Mouse (Mus musculus) CH12F3 (cell line): ENCODE measurements around the gene Dus2.
"Not testable (repeated sequence)": the region's sequence is repeated elsewhere in the genome, so short reads cannot be mapped to it uniquely, and the experiment has no call there.

Experiments used
- in situ Hi-C: fragments of 300-500 bp; cut with MboI; formaldehyde crosslinking; loops from 2 replicates; pipeline ENCODE4 v1.14.3; 2020; ENCODE audit warnings: low sequenced_read_pairs

Dus2 gene

DNA sequence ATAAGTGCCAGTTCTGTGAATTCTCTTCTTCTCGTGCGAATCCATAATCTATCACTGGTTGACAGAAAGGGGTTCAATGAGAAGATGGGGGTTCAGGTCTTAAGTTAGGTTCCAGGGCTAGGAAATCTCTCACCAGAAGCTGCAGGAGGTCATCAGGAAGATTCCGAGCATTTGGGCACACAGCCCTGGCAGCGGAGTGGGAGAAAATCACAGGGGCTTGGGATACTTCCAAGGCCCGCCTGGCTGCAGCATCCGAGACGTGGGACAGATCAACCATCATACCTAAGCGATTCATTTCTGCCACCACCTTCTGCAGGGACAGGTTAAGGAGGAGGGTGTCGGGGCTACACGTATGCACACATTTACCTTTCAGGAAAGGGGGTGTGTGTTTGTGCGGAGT is 2.6 kb upstream of the Dus2 start:
- in situ Hi-C loops = loop anchor here (5.0 kb wide), 1 partner anchor 34 kb away; no protein-coding TSS in a partner anchor

GRCm38 (mm10) chr8:105991546-105991945 is 409 bp downstream of the Dus2 start:
- in situ Hi-C loops = no loop called here

DNA sequence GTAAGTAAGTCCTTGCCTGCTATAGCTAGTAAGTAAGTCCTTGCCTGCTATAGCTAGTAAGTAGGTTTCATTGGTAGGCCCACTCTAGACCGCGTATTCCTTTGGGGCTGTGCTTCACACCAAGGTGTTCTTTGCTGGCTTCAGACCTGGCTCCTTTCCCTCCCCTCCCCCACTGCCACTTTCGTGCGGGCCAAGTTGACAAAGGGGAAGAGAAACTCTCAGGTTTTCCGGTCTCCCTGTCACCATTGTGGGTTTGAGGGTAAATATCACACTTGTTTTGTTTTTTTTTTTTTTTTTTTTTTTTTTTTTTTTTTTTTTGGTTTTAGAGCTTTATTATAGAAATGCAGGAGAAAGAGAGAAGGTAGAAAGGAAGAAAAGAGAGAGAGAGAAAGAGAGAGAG is 1.4 kb downstream of the Dus2 start:
- in situ Hi-C loops = no loop called here

DNA sequence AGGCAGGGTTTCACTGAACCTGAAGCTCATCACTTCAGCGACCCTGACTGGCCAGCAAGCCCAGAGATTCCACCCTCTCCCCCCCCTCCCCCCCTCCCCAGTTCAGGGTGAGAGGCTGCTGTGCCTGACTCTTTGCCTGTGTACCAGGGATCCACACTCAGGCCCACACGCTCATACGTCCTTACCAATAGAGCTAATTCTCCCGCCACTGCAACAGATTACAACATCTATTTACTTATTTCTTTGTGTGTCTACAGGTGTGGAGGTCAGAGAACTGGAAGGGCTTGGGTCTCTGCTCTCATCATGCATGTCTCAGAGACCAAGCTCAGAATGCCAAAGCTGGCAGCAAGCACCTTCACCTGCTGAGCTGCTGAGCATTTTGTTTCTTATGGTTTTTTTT is 2.1 kb downstream of the Dus2 start:
- in situ Hi-C loops = no loop called here

DNA sequence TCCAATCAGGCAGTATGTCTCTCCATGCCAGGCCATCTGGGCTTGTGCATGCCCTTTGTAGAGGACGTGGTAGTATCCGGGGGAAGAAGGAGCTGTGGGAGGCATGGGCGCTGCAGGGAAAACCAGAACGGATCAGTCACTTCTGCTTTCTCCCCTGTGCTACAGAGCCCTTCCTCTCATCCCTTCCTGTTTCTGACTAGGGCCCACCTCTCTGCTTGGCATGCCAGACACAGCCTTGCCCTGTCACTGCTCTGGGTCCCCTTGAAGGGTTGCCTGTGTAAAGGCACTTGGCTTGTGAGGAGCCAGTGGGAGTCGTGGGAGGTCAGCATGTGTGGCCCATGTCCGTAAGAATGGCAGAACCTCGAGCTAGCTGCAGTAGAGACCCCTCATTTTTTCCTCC is 5.2 kb downstream of the Dus2 start:
- in situ Hi-C loops = no loop called here

DNA sequence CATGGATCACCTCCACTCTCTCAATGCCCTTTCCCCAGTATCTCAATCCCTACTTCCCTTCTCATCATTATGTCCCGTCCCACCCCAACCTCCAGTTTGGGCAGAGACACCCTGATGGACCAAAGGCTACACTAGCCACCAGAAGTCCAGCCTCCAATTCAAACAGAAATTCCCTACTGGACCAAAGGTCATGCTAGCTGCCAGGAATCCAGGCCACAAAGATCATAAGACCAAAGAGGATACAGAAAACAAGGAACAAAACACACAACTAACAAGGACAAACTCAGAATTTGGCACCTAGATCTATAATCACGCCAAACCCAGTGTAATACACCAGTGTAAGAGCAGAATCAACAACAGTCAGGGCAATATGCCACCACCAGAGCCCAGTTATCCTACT is 7.8 kb downstream of the Dus2 start:
- in situ Hi-C loops = no loop called here

DNA sequence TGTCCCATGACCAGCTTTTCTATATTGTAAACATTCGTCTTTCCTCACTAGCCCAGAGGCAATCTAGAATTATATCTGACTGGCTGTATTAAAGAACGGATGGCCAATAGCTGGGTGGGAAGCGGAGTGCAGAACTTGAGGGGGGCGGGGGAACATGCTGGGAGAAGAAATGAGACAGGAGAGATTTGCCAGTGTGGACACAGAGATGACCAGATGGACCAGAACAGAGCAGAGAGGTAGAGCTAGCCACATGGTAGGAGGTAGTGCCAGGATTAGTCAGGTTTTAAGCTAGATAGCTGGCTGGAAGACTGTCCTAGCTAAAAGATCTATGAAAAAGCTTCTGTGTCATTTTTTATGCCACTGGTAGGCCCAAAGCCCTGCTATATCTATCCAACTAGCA is 10.8 kb downstream of the Dus2 start:
- in situ Hi-C loops = no loop called here

DNA sequence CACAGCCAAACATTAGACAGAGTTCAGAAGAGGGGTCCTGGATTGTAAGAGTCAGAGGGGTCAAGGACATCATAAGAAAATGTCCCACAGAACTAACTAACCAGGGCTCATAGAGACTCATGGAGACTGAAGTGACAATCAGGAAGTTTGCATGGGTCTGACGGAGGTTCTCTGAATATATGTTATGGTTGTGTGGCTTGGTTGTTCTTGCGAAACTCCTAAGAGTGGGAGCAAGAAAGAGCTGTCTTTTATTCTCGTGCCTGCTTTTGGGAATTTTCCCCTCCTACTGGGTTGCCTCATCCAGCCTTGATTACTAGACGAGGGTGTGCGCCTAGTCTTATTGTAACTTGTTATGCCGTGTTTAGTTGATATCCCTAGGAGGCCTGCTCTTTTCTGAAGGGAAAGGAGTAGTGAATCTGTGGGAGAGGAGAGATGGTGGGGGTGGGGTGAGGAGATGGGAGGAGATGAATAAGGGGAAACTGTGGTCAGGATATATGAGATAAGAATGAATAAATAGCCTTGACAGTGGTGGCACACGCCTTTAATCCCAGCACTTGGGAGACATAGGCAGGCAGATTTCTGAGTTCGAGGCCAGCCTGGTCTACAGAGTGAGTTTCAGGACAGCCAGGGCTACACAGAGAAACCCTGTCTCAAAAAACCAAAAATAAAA is 13.5 kb downstream of the Dus2 start:
- in situ Hi-C loops = no loop called here

GRCm38 (mm10) chr8:106005875-106006274 is 14.7 kb downstream of the Dus2 start, which contains the start of gene Dpep2nb:
Gene Dpep2nb (minus strand): TSS chr8:106005975.
- in situ Hi-C loops = no loop called here

- in situ Hi-C loops = no loop called here
Measured at GRCm38 (mm10) chr8:106006413-106006812, 15.3 kb downstream of the Dus2 start.

- in situ Hi-C loops = no loop called here
Measured at GRCm38 (mm10) chr8:106007135-106007534, 16.0 kb downstream of the Dus2 start.

GRCm38 (mm10) chr8:106007891-106008290 is 16.8 kb downstream of the Dus2 start:
- in situ Hi-C loops = not testable (repeated sequence)

GRCm38 (mm10) chr8:106010748-106011642 is 19.9 kb downstream of the Dus2 start:
- in situ Hi-C loops = no loop called here

DNA sequence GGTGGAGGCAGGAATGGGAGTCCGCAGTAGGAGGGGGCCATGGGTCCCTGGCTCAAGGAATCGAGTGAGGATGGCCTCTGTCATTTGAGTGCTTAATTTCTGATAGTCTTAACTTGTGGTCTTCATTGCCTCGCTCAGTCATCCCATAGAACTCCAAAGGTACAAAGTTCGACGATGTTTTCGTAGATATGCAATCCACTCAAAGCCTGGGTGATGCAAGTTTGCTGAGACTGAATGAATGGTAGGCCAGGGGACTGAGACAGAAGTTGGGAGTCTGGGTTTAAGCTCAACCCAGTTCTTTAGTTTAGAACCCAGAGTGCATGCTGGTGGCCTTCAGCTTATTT is 20.5 kb downstream of the Dus2 start, which contains the start of gene Ddx28:
Ddx28 (minus strand) TSS at position 240 of the 344 bp plus-strand sequence.
- in situ Hi-C loops = no loop called here

GRCm38 (mm10) chr8:106012203-106012602 is 21.1 kb downstream of the Dus2 start:
- in situ Hi-C loops = not testable (repeated sequence)

DNA sequence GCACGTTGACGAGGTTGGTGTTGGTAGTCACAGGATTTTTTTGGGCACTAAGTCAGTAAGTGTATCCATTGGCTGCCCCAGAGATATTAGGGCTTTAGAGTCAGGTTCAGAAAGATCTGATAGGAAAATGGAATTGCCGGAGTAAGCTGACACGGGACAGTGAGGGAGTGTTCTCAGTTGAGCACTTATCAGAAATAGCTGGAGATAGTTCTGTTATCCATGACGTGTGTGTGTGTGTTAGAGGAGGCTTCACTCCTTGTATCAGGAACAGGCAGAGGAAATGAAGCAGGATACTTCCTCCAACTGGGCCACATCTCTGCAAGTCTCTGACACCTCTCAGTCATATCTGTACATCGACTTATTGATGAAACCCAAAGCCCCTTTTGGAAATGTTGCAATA is 25.1 kb downstream of the Dus2 start:
- in situ Hi-C loops = no loop called here

DNA sequence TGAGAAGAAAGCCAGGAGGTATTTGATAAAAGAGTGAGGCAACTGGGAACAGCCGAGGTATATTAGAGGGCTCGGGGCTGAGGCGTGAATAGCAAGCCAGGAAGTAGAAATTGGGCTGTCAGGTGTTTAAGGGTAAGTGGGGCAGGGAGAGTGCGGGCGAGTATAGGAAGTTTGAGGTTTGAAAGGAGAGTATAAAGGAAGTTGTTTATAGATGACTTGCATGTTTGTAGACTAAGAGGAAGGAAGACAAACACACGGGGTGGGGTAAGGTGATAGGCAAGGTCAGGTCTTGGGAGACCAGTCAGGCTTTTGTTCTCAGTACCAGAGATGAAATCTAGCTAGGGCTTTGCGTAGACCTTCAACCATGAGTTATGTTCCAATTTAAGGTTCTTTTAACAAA is 26.0 kb downstream of the Dus2 start:
- in situ Hi-C loops = no loop called here

- in situ Hi-C loops = no loop called here
Measured at GRCm38 (mm10) chr8:106018039-106018438, 26.9 kb downstream of the Dus2 start.

DNA sequence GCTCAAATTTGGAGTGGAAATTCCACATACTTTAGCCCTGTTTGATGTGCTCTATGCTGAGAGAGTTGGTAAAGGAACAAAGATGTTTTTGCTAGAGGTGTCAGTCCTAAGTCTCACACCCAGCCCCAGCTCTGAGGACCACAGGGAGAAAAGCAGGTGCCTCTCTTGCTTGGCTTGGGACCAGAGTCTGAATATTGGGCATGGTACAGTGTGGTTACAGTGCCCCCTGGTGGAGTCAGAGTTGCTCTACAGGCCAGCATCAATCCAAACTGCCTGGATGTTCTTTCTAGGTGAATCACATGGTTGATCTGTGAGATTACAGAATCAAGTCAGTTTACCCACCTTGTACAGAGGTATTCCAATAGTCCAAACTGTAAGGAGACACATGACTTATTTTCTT is 31.3 kb downstream of the Dus2 start:
- in situ Hi-C loops = loop anchor here (5.0 kb wide), 1 partner anchor 35 kb away; no protein-coding TSS in a partner anchor

GRCm38 (mm10) chr8:106038721-106039120 is 47.6 kb downstream of the Dus2 start:
- in situ Hi-C loops = no loop called here

GRCm38 (mm10) chr8:106039605-106040004 is 48.5 kb downstream of the Dus2 start:
- in situ Hi-C loops = no loop called here

GRCm38 (mm10) chr8:106040218-106040617 is 49.1 kb downstream of the Dus2 start:
- in situ Hi-C loops = no loop called here
